Mouse (Mus musculus): Measurements from ENCODE around the gene Dnase1l1. TPM values are rescaled to one million over a fixed set of nuclear protein-coding genes. Genes with fewer than 3 reads are reported as not detected.

The Dnase1l1 gene
- polyA plus RNA-seq, 1 experiment from 2014 or later, result 15.7 TPM

GRCm38 (mm10) chrX:74270902-74271551 lies 11.1 kb downstream of the Dnase1l1 start:
- Histone ChIP-seq H3K36me3 (ENCODE audit: control insufficient read depth, insufficient read depth) (peaks cover 3% of the 10 kb centered on the region; the same call in 1 of the 2 replicates), H3K4me1 (ENCODE audit: control insufficient read depth, insufficient read depth, low read length) (no peaks in the 10 kb centered on the region), H3K9ac (ENCODE audit: low read length) (peak overlapping the region; percentile 81), H3K4me3 (ENCODE audit: low read length) (peak overlapping the region; percentile 72), H3K27ac (ENCODE audit: low read length) (peak overlapping the region; percentile 73), H3K9me3 (replicated peaks; ENCODE audit: control insufficient read depth, low read length) (no peaks in the 10 kb centered on the region), H3K4me2 (ENCODE audit: low read depth, low read length) (peak overlapping the region; percentile 71), H3K27me3 (ENCODE audit: control insufficient read depth, insufficient read depth, low read length) (no peaks in the 10 kb centered on the region)
- WGBS, result 12% methylated on average over 27 of the region's 27 CpGs
- no peak for ATAC-seq (replicated peaks; ENCODE audit: extremely low read depth, insufficient read depth, low FRiP score)

GRCm38 (mm10) chrX:74270062-74270901 lies 11.9 kb downstream of the Dnase1l1 start, which contains the start of gene Rpl10:
Gene Rpl10, plus strand, starts transcription at chrX:74270812.
- ATAC-seq (replicated peaks; ENCODE audit: extremely low read depth, insufficient read depth, low FRiP score), result peak; percentile 92
- 9% methylated on average over 42 of the region's 42 CpGs for WGBS

GRCm38 (mm10) chrX:74269736-74270061 lies 12.4 kb downstream of the Dnase1l1 start:
- H3K36me3 ChIP-seq (ENCODE audit: control insufficient read depth, insufficient read depth), result peaks cover 3% of the 10 kb centered on the region; the same call in 1 of the 2 replicates
- peak overlapping the region; percentile 72 for H3K4me3 ChIP-seq (ENCODE audit: low read length)
- H3K27me3 ChIP-seq (ENCODE audit: control insufficient read depth, insufficient read depth, low read length), result no peaks in the 10 kb centered on the region
- peak overlapping the region; percentile 90 for H3K27ac ChIP-seq (ENCODE audit: low read length)
- ATAC-seq (replicated peaks; ENCODE audit: extremely low read depth, insufficient read depth, low FRiP score), result peak; percentile 26
- H3K9ac ChIP-seq (ENCODE audit: low read length), result peak overlapping the region; percentile 62
- 25% methylated on average over 3 of the region's 3 CpGs for WGBS
- H3K9me3 ChIP-seq (replicated peaks; ENCODE audit: control insufficient read depth, low read length), result no peaks in the 10 kb centered on the region
- peak overlapping the region; percentile 55 for H3K4me2 ChIP-seq (ENCODE audit: low read depth, low read length)
- H3K4me1 ChIP-seq (ENCODE audit: control insufficient read depth, insufficient read depth, low read length), result no peaks in the 10 kb centered on the region

More at GRCm38 (mm10) chrX:74270062-74270901, 11.9 kb downstream of the Dnase1l1 start, which contains the start of gene Rpl10:
- Histone ChIP-seq H3K27me3 (ENCODE audit: control insufficient read depth, insufficient read depth, low read length) (no peaks in the 10 kb centered on the region), H3K4me3 (ENCODE audit: low read length) (peak within 1 kb of the TSS; percentile 72), H3K9me3 (replicated peaks; ENCODE audit: control insufficient read depth, low read length) (no peaks in the 10 kb centered on the region), H3K4me2 (ENCODE audit: low read depth, low read length) (peak within 1 kb of the TSS; percentile 71), H3K27ac (ENCODE audit: low read length) (peak within 1 kb of the TSS; percentile 90), H3K4me1 (ENCODE audit: control insufficient read depth, insufficient read depth, low read length) (no peaks in the 10 kb centered on the region), H3K9ac (ENCODE audit: low read length) (peak within 1 kb of the TSS; percentile 81), H3K36me3 (ENCODE audit: control insufficient read depth, insufficient read depth) (peaks cover 3% of the 10 kb centered on the region; the same call in 1 of the 2 replicates)

GRCm38 (mm10) chrX:74257746-74258145 lies 24.4 kb downstream of the Dnase1l1 start:
- peaks cover 7% of the 10 kb centered on the region for H3K36me3 ChIP-seq (ENCODE audit: control insufficient read depth, insufficient read depth)
- peaks cover 3% of the 10 kb centered on the region; the same call in 1 of the 2 replicates for H3K4me1 ChIP-seq (ENCODE audit: control insufficient read depth, insufficient read depth, low read length)
- no peaks in the 10 kb centered on the region for H3K9me3 ChIP-seq (replicated peaks; ENCODE audit: control insufficient read depth, low read length)
- H3K4me2 ChIP-seq (ENCODE audit: low read depth, low read length), result no peak overlapping the region
- 91% methylated on average over 3 of the region's 3 CpGs for WGBS
- H3K9ac ChIP-seq (ENCODE audit: low read length), result no peak overlapping the region
- H3K27ac ChIP-seq (ENCODE audit: low read length), result no peak overlapping the region
- ATAC-seq (replicated peaks; ENCODE audit: extremely low read depth, insufficient read depth, low FRiP score), result no peak
- H3K4me3 ChIP-seq (ENCODE audit: low read length), result no peak overlapping the region
- H3K27me3 ChIP-seq (ENCODE audit: control insufficient read depth, insufficient read depth, low read length), result no peaks in the 10 kb centered on the region

GRCm38 (mm10) chrX:74254888-74255565 lies 27.1 kb downstream of the Dnase1l1 start:
- peak overlapping the region; percentile 91 for H3K27ac ChIP-seq (ENCODE audit: low read length)
- 18% methylated on average over 31 of the region's 31 CpGs for WGBS
- H3K9ac ChIP-seq (ENCODE audit: low read length), result peak overlapping the region; percentile 82
- no peak; the same call in 1 of the 2 replicates for ATAC-seq (replicated peaks; ENCODE audit: extremely low read depth, insufficient read depth, low FRiP score)
- no peaks in the 10 kb centered on the region for H3K27me3 ChIP-seq (ENCODE audit: control insufficient read depth, insufficient read depth, low read length)
- H3K9me3 ChIP-seq (replicated peaks; ENCODE audit: control insufficient read depth, low read length), result no peaks in the 10 kb centered on the region
- H3K4me3 ChIP-seq (ENCODE audit: low read length), result peak overlapping the region; percentile 69
- H3K36me3 ChIP-seq (ENCODE audit: control insufficient read depth, insufficient read depth), result peaks cover 7% of the 10 kb centered on the region
- peaks cover 3% of the 10 kb centered on the region; the same call in 1 of the 2 replicates for H3K4me1 ChIP-seq (ENCODE audit: control insufficient read depth, insufficient read depth, low read length)
- H3K4me2 ChIP-seq (ENCODE audit: low read depth, low read length), result peak overlapping the region; percentile 74

GRCm38 (mm10) chrX:74254153-74254887 lies 27.8 kb downstream of the Dnase1l1 start, which contains the start of gene Emd:
Gene Emd, plus strand, starts transcription at chrX:74254687.
- Histone ChIP-seq H3K27me3 (ENCODE audit: control insufficient read depth, insufficient read depth, low read length) (no peaks in the 10 kb centered on the region), H3K27ac (ENCODE audit: low read length) (peak within 1 kb of the TSS; percentile 91), H3K4me2 (ENCODE audit: low read depth, low read length) (peak within 1 kb of the TSS; percentile 74), H3K9me3 (replicated peaks; ENCODE audit: control insufficient read depth, low read length) (no peaks in the 10 kb centered on the region), H3K4me1 (ENCODE audit: control insufficient read depth, insufficient read depth, low read length) (peaks cover 3% of the 10 kb centered on the region; the same call in 1 of the 2 replicates), H3K9ac (ENCODE audit: low read length) (peak within 1 kb of the TSS; percentile 82), H3K4me3 (ENCODE audit: low read length) (peak within 1 kb of the TSS; percentile 69), H3K36me3 (ENCODE audit: control insufficient read depth, insufficient read depth) (peaks cover 7% of the 10 kb centered on the region)
- peak; percentile 96 for ATAC-seq (replicated peaks; ENCODE audit: extremely low read depth, insufficient read depth, low FRiP score)
- 18% methylated on average over 39 of the region's 39 CpGs for WGBS

GRCm38 (mm10) chrX:74249615-74250014 lies 32.5 kb downstream of the Dnase1l1 start, which contains the start of gene Flna:
Gene Flna, minus strand, starts transcription at chrX:74249820.
- no peaks in the 10 kb centered on the region for H3K9me3 ChIP-seq (replicated peaks; ENCODE audit: control insufficient read depth, low read length)
- H3K9ac ChIP-seq (ENCODE audit: low read length), result peak within 1 kb of the TSS; percentile 76
- no peak for ATAC-seq (replicated peaks; ENCODE audit: extremely low read depth, insufficient read depth, low FRiP score)
- H3K36me3 ChIP-seq (ENCODE audit: control insufficient read depth, insufficient read depth), result no peaks in the 10 kb centered on the region
- H3K4me1 ChIP-seq (ENCODE audit: control insufficient read depth, insufficient read depth, low read length), result peaks cover 2% of the 10 kb centered on the region; the same call in 1 of the 2 replicates
- peak within 1 kb of the TSS; percentile 81 for H3K27ac ChIP-seq (ENCODE audit: low read length)
- H3K4me3 ChIP-seq (ENCODE audit: low read length), result peak within 1 kb of the TSS; percentile 51
- no peaks in the 10 kb centered on the region for H3K27me3 ChIP-seq (ENCODE audit: control insufficient read depth, insufficient read depth, low read length)
- peak within 1 kb of the TSS; percentile 68 for H3K4me2 ChIP-seq (ENCODE audit: low read depth, low read length)
- 15% methylated on average over 38 of the region's 38 CpGs for WGBS

- peak overlapping the region; percentile 51 for H3K4me3 ChIP-seq (ENCODE audit: low read length)
- peak overlapping the region; percentile 68 for H3K4me2 ChIP-seq (ENCODE audit: low read depth, low read length)
- peaks cover 2% of the 10 kb centered on the region; the same call in 1 of the 2 replicates for H3K4me1 ChIP-seq (ENCODE audit: control insufficient read depth, insufficient read depth, low read length)
- H3K36me3 ChIP-seq (ENCODE audit: control insufficient read depth, insufficient read depth), result no peaks in the 10 kb centered on the region
- peak overlapping the region; percentile 76 for H3K9ac ChIP-seq (ENCODE audit: low read length)
- ATAC-seq (replicated peaks; ENCODE audit: extremely low read depth, insufficient read depth, low FRiP score), result no peak
- no peaks in the 10 kb centered on the region for H3K9me3 ChIP-seq (replicated peaks; ENCODE audit: control insufficient read depth, low read length)
- 5% methylated on average over 3 of the region's 3 CpGs for WGBS
- no peaks in the 10 kb centered on the region for H3K27me3 ChIP-seq (ENCODE audit: control insufficient read depth, insufficient read depth, low read length)
- H3K27ac ChIP-seq (ENCODE audit: low read length), result peak overlapping the region; percentile 81
Observed at GRCm38 (mm10) chrX:74248651-74249050, 33.5 kb downstream of the Dnase1l1 start.

Data from heart, embryonic 16.5 days (tissue).